Mouse (Mus musculus) embryo, embryonic 10.5 days (tissue): ENCODE results near the gene Mymk.

Source experiments
- DNase-seq: peaks from one replicate; pipeline ENCODE4 v3.0.0-alpha.2; 2015; ENCODE audit warnings: low spot score

The Mymk gene

DNA sequence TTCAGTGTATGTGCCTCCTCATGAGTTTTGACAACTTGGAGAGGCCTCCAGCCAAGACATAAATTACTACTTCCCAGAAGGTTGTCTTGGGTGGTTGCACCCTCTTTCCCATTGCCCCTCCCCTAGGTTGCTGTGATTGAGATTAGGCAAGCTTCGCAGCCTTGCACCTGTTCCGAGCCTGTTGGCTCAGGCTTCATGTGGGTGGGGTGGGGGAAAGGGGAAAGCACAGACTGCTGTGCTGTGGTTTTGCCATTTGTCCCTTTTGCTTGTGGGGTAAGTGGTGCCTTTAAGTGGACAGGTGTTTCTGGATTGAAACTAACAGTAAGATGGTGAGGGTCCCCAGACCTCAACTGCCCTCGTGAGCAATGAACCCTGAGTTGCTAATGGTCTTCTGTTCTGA lies 36.0 kb downstream of the Mymk start:
- DNase-seq, result no peak

DNA sequence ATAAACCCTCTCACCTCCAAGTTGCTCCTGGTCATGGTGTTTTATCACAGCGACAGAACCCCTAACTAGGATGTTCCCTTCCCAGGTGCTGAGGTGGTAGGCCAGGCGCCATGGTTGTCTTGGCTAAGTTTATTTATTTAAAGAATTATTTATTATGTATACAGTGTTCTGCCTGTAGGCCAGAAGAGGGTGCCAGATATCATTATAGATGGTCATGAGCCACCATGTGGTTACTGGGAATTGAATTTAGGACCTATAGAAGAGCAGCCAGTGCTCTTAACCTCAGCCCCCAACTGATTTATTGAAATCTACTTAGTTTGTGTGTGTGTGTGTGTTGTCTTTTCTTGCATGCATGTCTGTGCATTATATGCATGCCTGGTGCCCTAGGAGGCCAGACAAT lies 39.6 kb downstream of the Mymk start:
- DNase-seq, result no peak

DNA sequence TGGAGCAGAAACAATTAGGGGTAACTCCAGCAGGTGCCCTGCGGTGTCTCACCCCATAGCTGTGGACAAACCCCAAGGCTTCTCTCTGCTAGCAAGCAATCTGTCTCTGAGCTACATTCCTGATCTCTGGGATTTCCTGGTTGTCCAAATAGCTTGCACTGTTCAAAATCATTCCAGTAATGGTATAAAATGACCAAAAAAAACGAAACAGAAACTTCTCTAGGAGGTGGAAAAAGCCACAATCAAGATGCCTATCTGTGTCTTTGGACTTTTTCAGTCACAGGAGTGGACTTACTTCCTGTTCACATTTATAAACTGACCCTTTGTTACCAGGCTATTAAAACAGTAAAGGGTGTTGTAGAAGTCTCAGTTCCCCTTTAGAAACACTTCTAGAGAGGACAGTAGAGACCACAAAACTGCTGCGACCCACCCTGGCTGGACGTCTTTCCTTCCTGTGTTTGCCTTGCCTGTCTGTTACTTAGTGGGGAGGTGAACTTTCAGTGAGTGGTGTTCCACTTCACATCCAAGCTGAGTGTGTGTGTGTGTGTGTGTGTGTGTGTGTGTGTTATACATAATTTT lies 43.5 kb downstream of the Mymk start:
- DNase-seq, result no peak

- peak; percentile 91 for DNase-seq
These were observed 44.2 kb downstream of the Mymk start, which contains the start of gene Slc2a6 for GRCm38 (mm10) chr2:27027618-27028436. Gene Slc2a6 (minus strand): TSS chr2:27027998.

DNA sequence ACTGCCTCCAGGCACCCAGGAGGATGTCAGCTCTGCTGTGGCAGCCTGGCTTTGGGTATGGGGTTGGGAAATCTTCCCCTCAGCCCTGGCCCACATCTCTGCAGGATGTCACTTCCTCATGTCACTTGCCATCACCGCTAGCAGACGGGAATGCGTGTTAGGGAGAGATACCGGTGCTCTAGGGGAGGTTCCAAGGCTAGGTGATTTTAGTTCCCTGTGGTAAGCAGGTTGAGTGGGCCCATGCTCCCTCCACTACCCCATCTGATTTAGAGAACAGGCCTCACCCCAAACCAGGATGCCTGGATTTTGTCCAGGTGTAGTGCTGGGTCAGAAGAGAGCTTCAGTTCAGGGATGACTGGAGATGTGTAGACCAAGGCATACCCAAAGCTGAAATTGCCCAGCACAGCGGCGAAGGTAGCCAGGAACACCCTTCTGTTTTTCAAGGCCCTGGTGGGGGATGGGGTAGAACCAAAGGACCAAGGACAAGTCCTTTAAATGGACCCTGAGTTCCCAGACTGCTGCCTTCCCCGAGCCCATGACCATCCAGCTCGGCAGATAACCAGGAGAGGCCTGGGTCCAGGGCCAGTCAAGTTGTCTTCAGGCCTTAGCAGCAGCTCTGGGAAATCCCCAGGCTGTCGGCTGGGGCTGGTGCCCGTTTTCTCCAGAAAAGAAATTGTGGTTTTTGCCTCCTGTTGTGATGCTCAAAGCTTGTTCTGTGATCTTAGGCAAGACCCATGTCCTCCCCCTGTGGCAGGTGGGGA lies 44.9 kb downstream of the Mymk start:
- DNase-seq, result no peak

GRCm38 (mm10) chr2:27026332-27026731 lies 45.6 kb downstream of the Mymk start:
- DNase-seq, result no peak

- DNase-seq, result no peak
These were observed 46.4 kb downstream of the Mymk start for GRCm38 (mm10) chr2:27025545-27025944.

DNA sequence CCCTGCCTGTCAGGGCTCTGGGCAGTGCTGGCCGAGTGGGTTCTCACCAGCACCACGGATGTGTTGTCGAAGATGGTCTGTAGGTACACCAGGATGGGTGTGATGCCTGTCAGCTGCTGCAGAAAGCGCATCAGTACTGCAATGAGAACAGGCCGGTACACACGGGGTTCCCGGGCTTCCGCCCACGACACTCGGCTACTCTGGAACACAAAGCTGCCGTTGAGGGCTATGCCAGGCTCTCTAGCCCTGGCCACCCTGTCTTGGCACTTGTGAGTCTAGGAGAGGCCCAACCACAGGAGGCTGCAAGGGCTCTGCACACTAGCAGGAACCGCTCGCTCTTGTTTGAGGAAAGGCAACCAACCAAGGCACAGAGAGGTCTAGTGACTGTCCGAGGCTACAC lies 47.8 kb downstream of the Mymk start:
- no peak for DNase-seq

DNA sequence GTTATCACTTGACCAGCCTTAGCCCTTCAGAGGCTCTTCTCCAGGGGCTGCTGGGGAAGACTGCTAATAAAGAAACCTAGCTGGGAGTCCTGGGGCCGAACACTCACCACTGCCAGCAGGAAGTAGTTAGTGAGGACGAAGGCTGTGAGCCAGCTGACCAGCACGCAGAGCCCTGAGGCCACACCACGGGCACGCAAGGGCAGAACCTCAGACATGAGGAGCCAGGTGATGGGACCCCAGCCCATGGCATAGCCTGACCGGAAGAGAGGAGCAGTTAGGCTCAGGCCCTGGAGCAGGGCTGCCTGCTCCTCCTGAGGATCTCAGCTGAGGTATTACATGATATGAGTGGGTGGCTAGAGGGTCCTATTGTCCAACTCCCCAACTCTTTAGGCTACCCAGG lies 49.4 kb downstream of the Mymk start:
- no peak for DNase-seq

DNA sequence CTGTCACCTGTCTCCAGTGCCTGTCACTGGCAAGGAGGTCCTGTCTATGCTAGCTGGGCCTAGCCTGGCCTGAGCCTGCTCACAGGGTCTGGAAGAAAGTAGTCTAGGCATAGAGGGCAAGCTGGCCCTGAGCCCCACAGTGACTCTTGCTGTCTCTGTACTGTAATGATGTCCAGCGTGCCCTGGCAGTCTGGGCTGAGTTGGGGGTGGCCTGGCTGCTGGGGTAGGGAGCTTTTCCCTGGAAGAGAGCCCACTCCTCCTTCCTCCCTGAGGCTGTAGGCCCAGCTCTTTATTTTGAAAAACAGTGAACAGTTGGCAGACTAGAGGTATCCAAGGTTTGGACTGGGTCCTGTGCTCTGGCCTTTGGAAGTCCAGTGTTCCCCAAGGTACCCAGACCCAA lies 50.9 kb downstream of the Mymk start:
- no peak for DNase-seq

GRCm38 (mm10) chr2:27019530-27019929 lies 52.4 kb downstream of the Mymk start:
- no peak for DNase-seq

DNA sequence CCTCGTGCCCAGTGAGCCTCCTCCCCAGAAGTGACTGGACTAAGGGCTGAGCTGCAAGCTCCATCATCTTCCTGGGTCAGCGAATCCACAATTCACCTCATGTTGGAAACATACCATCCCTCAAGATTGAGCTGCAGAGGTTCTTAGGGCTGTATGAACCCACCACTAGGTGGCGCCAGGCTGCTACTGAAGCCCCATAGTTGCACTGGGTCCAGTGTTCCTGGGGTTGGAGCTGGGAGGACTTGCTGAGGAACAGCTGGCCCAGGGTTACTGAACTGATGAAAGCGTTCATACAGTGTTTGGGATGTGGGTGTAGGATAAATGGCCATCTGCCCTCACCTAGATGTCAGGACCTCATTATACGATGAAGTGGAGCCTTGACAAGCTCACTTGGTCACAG lies 54.2 kb downstream of the Mymk start:
- peak; percentile 81 for DNase-seq
